Mouse (Mus musculus) heart, embryonic 15.5 days (tissue): ENCODE measurements around the gene Slc4a2. TPM values are rescaled to one million over a fixed set of nuclear protein-coding genes. Genes with fewer than 3 reads are reported as not detected.

Experiments
- ATAC-seq: fragments of 200-750 bp; cut with Nextera tagmentation; replicated peaks from 2 replicates; pipeline ENCODE4 v1.8.0; 2017; ENCODE audit warnings: low read depth, moderate TSS enrichment; ENCODE audit not compliant: insufficient number of reproducible peaks, insufficient read depth, low FRiP score
- H3K27ac ChIP-seq: fragments of 300-500 bp; sonication (generic); 2 replicates; pipeline ENCODE4 v1.5.1; 2015; ENCODE audit warnings: mild to moderate bottlenecking, inconsistent platforms
- H3K27me3 ChIP-seq: fragments of 300-500 bp; sonication (generic); 2 replicates; pipeline ENCODE4 v1.6.1; 2015; ENCODE audit warnings: inconsistent platforms
- H3K36me3 ChIP-seq: fragments of 300-500 bp; sonication (generic); 2 replicates; pipeline ENCODE4 v1.6.1; 2015; ENCODE audit warnings: mild to moderate bottlenecking, inconsistent platforms
- H3K4me1 ChIP-seq: fragments of 300-500 bp; sonication (generic); replicated peaks from 2 replicates; pipeline ENCODE4 v1.6.1; 2015; ENCODE audit warnings: inconsistent platforms
- H3K4me2 ChIP-seq: fragments of 300-500 bp; sonication (generic); 2 replicates; pipeline ENCODE4 v1.6.1; 2015; ENCODE audit warnings: inconsistent platforms, mild to moderate bottlenecking, moderate library complexity
- H3K4me3 ChIP-seq: fragments of 300-500 bp; sonication (generic); 2 replicates; pipeline ENCODE4 v1.5.1; 2015; ENCODE audit warnings: mild to moderate bottlenecking, inconsistent platforms
- H3K9ac ChIP-seq: fragments of 300-500 bp; sonication (generic); 2 replicates; pipeline ENCODE4 v1.6.1; 2015; ENCODE audit warnings: mild to moderate bottlenecking, inconsistent platforms
- H3K9me3 ChIP-seq: fragments of 300-500 bp; sonication (generic); replicated peaks from 2 replicates; pipeline ENCODE4 v1.6.1; 2016; ENCODE audit warnings: inconsistent platforms
- WGBS: fragments of 180-500 bp; shearing (Covaris S2); methylation state at CpG from one replicate; pipeline ENCODE4 v1.1.7; 2015; ENCODE audit warnings: mixed read lengths; 5-methylcytosine and 5-hydroxymethylcytosine counted together
- polyA plus RNA-seq: library from polyadenylated mRNA; unstranded; fragments of >200 nt; fragmentation: Nextera tagmentation; extraction: Ambion mirVana; gene quantifications from 2 replicates; pipeline ENCODE4 v1.2.1, GENCODE M21; 2015

Slc4a2 gene
- polyA plus RNA-seq, 1 experiment from 2014 or later: 25.6 TPM

- Histone ChIP-seq H3K36me3 (peaks cover 67% of the 10 kb centered on the region), H3K27ac (no peak overlapping the region), H3K4me2 (no peak overlapping the region), H3K9ac (no peak overlapping the region), H3K4me3 (no peak overlapping the region), H3K9me3 (no peaks in the 10 kb centered on the region), H3K27me3 (no peaks in the 10 kb centered on the region), H3K4me1 (peaks cover 4% of the 10 kb centered on the region; the same call in 1 of the 2 replicates)
- no peak for ATAC-seq
- 83% methylated on average over 14 of the region's 14 CpGs for WGBS
Observed at GRCm38 (mm10) chr5:24490413-24490920, 66.8 kb downstream of the Slc4a2 start.

Other genes starting within 250 kb of the Slc4a2 start
- 21.0 and 27.2 TPM in 2 replicates for gene Kcnh2, start 72.2 kb upstream of the Slc4a2 start, polyA plus RNA-seq
- gene Nos3, start 59.0 kb upstream of the Slc4a2 start, polyA plus RNA-seq: 27.9 and 30.6 TPM in 2 replicates
- 0.81 and 1.6 TPM in 2 replicates for gene Atg9b, start 31.7 kb upstream of the Slc4a2 start, polyA plus RNA-seq
- gene Abcb8, start 30.2 kb upstream of the Slc4a2 start, polyA plus RNA-seq: 54.4 and 70.1 TPM in 2 replicates
- gene Asic3, start 10.4 kb upstream of the Slc4a2 start, polyA plus RNA-seq: not detected in 2 replicates
- 27.5 and 32.5 TPM in 2 replicates for gene Cdk5, start 307 bp upstream of the Slc4a2 start, polyA plus RNA-seq
- 173 and 188 TPM in 2 replicates for gene Fastk, start 21.4 kb downstream of the Slc4a2 start, polyA plus RNA-seq
- 17.0 and 20.0 TPM in 2 replicates for gene Tmub1, start 24.0 kb downstream of the Slc4a2 start, polyA plus RNA-seq
- 27.9 and 35.7 TPM in 2 replicates for gene Agap3, start 28.3 kb downstream of the Slc4a2 start, polyA plus RNA-seq
- not detected in 2 replicates for gene Gbx1, start 103.4 kb downstream of the Slc4a2 start, polyA plus RNA-seq
- 7.0 and 7.4 TPM in 2 replicates for gene Asb10, start 117.1 kb downstream of the Slc4a2 start, polyA plus RNA-seq
- gene 4931409K22Rik, start 133.0 kb downstream of the Slc4a2 start, polyA plus RNA-seq: 0.09 TPM in 1 of 2 replicates, not detected in the other
- gene Abcf2, start 153.6 kb downstream of the Slc4a2 start, polyA plus RNA-seq: 55.7 and 71.7 TPM in 2 replicates
- 13.1 and 18.5 TPM in 2 replicates for gene Chpf2, start 162.9 kb downstream of the Slc4a2 start, polyA plus RNA-seq
- 50.9 and 57.2 TPM in 2 replicates for gene Smarcd3, start 200.6 kb downstream of the Slc4a2 start, polyA plus RNA-seq